Mouse (Mus musculus) ES-Bruce4 (cell line): Measurements from ENCODE around the gene Olfr145. TPM values are rescaled to one million over a fixed set of nuclear protein-coding genes. Genes with fewer than 3 reads are reported as not detected.

Experiments
- H3K27ac ChIP-seq: 2 replicates; pipeline ENCODE4 v1.5.1; 2012; ENCODE audit warnings: low read length, inconsistent platforms; ENCODE audit not compliant: insufficient read depth
- H3K27me3 ChIP-seq: 2 replicates; pipeline ENCODE4 v1.6.1; 2012; ENCODE audit warnings: mild to moderate bottlenecking, low read length, inconsistent platforms; ENCODE audit not compliant: control insufficient read depth, poor library complexity, insufficient read depth, severe bottlenecking
- H3K36me3 ChIP-seq: 2 replicates; pipeline ENCODE4 v1.6.1; 2012; ENCODE audit warnings: inconsistent platforms, mild to moderate bottlenecking, low read length, moderate library complexity; ENCODE audit not compliant: control insufficient read depth, poor library complexity, insufficient read depth, severe bottlenecking
- H3K4me1 ChIP-seq: one replicate; pipeline ENCODE4 v1.8.1; 2011; ENCODE audit warnings: low read length; ENCODE audit not compliant: control insufficient read depth, insufficient read depth
- H3K4me3 ChIP-seq: 2 replicates; pipeline ENCODE4 v1.5.1; 2011; ENCODE audit warnings: low read depth, mild to moderate bottlenecking, low read length
- H3K9ac ChIP-seq: 2 replicates; pipeline ENCODE4 v1.6.1; 2012; ENCODE audit warnings: low read depth, mild to moderate bottlenecking, inconsistent platforms; ENCODE audit not compliant: poor library complexity, severe bottlenecking
- H3K9me3 ChIP-seq: replicated peaks from 2 replicates; pipeline ENCODE4 v1.6.1; 2012; ENCODE audit warnings: mild to moderate bottlenecking, low read length, inconsistent platforms; ENCODE audit not compliant: control insufficient read depth, poor library complexity, insufficient read depth, severe bottlenecking
- CTCF ChIP-seq: IDR thresholded peaks from one replicate; pipeline ENCODE4 v1.8.1; 2011; ENCODE audit warnings: low read depth, low read length
- EP300 ChIP-seq: IDR thresholded peaks from 2 replicates; pipeline ENCODE4 v1.6.1; 2011; ENCODE audit warnings: low read depth, low read length; ENCODE audit not compliant: insufficient read depth
- POLR2A ChIP-seq: IDR thresholded peaks from one replicate; pipeline ENCODE4 v1.8.1; 2011; ENCODE audit warnings: low read length; ENCODE audit not compliant: insufficient read depth
- polyA plus RNA-seq: library from polyadenylated mRNA; stranded (reverse); fragments of >200 nt; gene quantifications from 2 replicates; pipeline ENCODE4 v1.2.4, GENCODE M21; 2011; ENCODE audit warnings: low read depth; ENCODE audit not compliant: missing spikeins, insufficient read depth, insufficient read length

Gene Olfr145
- not detected in 2 replicates for polyA plus RNA-seq

GRCm38 (mm10) chr9:37896661-37897060 lies at the start of gene Olfr145:
Gene Olfr145 (plus strand): TSS chr9:37896724.
- Histone ChIP-seq H3K27ac (no peak within 1 kb of the TSS), H3K27me3 (no peaks in the 10 kb centered on the region), H3K4me1 (no peaks in the 10 kb centered on the region), H3K36me3 (no peaks in the 10 kb centered on the region), H3K9ac (no peak within 1 kb of the TSS), H3K9me3 (no peaks in the 10 kb centered on the region; the same call in 1 of the 2 replicates), H3K4me3 (no peak within 1 kb of the TSS)
- TF ChIP-seq POLR2A = no peak
- TF ChIP-seq EP300 = no peak
- TF ChIP-seq CTCF = no peak

DNA sequence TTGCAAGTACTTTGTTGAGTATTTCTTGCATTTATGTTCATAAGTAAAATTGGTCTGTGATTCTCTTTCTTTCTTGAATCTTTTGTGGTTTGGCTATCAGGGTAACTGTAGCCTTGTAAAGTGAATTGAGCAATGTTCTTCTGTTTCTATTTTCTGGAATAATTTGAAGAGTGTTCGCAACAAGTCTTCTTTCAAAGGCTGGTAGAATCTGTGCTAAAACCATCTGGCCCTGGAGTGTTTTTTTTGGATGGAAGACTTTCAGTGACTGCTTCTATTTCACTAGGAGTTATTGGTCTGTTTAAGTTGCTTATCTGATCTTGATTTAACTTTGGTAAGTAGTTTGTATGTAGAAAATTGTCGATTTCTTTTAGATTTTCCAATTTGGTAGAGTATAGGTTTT lies 47.3 kb upstream of the Olfr145 start:
- H3K27ac ChIP-seq = no peak overlapping the region
- no peak overlapping the region for H3K4me3 ChIP-seq
- H3K9me3 ChIP-seq = no peaks in the 10 kb centered on the region
- H3K4me1 ChIP-seq = no peaks in the 10 kb centered on the region
- no peak overlapping the region for H3K9ac ChIP-seq
- TF ChIP-seq EP300 (no peak), POLR2A (no peak), CTCF (no peak)
- H3K36me3 ChIP-seq = no peaks in the 10 kb centered on the region
- H3K27me3 ChIP-seq = no peaks in the 10 kb centered on the region

- H3K9me3 ChIP-seq = no peaks in the 10 kb centered on the region
- H3K27me3 ChIP-seq = no peaks in the 10 kb centered on the region
- no peak for TF ChIP-seq POLR2A
- TF ChIP-seq CTCF = no peak
- no peak for TF ChIP-seq EP300
- H3K36me3 ChIP-seq = no peaks in the 10 kb centered on the region
- H3K4me3 ChIP-seq = no peak within 1 kb of the TSS
- H3K9ac ChIP-seq = no peak within 1 kb of the TSS
- H3K27ac ChIP-seq = no peak within 1 kb of the TSS
- no peaks in the 10 kb centered on the region for H3K4me1 ChIP-seq
These were observed 42.6 kb upstream of the Olfr145 start, which contains the start of gene Olfr877 for GRCm38 (mm10) chr9:37853969-37854368. Gene Olfr877 (plus strand): TSS chr9:37854269.

DNA sequence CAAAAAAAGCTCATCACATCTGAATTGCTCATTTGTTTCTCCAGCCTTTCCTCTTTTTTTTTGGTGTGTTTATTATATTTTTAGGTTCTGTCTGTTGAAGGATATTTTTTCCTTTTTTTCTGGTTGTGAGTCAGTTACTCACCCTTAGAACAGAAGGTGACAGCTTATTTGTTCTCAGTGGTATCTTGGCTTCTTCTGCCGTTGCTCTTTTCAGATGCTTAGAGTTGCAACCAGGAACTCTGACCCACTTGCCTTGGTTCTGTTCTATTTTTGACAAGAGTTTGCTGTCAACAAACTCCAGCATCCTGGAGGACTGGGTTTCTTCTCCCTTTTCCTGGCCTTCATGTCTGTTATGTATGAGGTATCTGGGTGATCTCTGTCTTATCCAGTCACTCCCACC lies 33.2 kb upstream of the Olfr145 start:
- no peak overlapping the region for H3K4me3 ChIP-seq
- no peaks in the 10 kb centered on the region for H3K27me3 ChIP-seq
- no peak overlapping the region for H3K9ac ChIP-seq
- no peaks in the 10 kb centered on the region for H3K36me3 ChIP-seq
- H3K27ac ChIP-seq = no peak overlapping the region
- H3K9me3 ChIP-seq = no peaks in the 10 kb centered on the region
- TF ChIP-seq CTCF = no peak
- TF ChIP-seq EP300 = no peak
- no peak for TF ChIP-seq POLR2A
- no peaks in the 10 kb centered on the region for H3K4me1 ChIP-seq

DNA sequence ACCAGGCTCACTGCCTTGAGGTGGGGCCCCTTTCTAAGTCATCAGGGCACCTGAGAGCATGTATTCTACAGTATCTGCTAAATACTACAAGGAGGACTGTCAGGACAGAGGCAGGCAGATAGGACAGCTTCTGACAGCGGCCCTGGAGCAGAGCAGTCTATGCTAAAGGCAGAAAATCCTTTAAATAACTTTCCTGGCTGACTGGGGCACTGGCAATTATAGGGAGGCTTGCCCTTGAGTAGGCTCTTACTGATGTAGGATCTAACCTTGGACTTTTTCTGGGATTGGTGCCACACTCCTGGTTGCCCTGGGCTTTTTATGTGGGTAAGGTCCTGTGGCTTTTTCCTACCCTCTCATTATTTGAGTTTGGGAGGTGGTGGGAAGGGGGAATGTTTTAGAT lies 26.3 kb upstream of the Olfr145 start:
- TF ChIP-seq CTCF = no peak
- TF ChIP-seq EP300 = no peak
- TF ChIP-seq POLR2A = no peak
- Histone ChIP-seq H3K4me3 (no peak overlapping the region), H3K36me3 (no peaks in the 10 kb centered on the region), H3K9ac (no peak overlapping the region), H3K9me3 (no peaks in the 10 kb centered on the region), H3K27me3 (no peaks in the 10 kb centered on the region), H3K4me1 (no peaks in the 10 kb centered on the region), H3K27ac (no peak overlapping the region)

- Histone ChIP-seq H3K27me3 (no peaks in the 10 kb centered on the region), H3K9me3 (no peaks in the 10 kb centered on the region), H3K4me1 (no peaks in the 10 kb centered on the region), H3K4me3 (no peak overlapping the region), H3K27ac (no peak overlapping the region), H3K36me3 (no peaks in the 10 kb centered on the region), H3K9ac (no peak overlapping the region)
- TF ChIP-seq EP300 = no peak
- TF ChIP-seq CTCF = no peak
- TF ChIP-seq POLR2A = no peak
These were observed 25.4 kb upstream of the Olfr145 start for GRCm38 (mm10) chr9:37871097-37871496.
